Mouse (Mus musculus): ENCODE data around the gene Irak4. TPM values are rescaled to one million over a fixed set of nuclear protein-coding genes. Genes with fewer than 3 reads are reported as not detected.

Irak4 gene
- polyA plus RNA-seq, 1 experiment from 2014 or later = 5.6 TPM

DNA sequence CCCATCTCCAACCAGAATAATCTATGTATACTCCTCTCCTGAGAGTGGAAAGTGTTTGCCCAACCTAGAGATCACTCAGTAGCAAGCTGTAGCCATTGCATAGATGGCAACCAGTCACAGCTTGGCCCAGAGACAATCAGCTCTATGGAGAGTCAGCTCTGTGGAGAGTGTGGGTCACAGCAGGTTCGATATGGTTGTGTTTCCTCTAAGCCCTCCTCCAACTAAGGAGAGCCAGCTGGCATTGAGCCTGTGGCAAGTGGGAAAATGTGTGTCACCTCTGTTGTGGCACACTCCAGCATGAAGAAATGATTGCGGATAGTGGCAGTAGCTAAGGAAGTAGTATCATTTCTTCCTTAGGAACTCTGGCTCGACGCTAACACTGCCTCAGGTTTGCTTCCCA, 28.1 kb downstream of the Irak4 start:
- TF ChIP-seq EP300 (IDR thresholded peaks at IDR 0.05; ENCODE audit: low read depth) (no peak), CTCF (IDR thresholded peaks at IDR 0.05; ENCODE audit: low read depth) (no peak)
- Histone ChIP-seq H3K4me1 (ENCODE audit: insufficient read depth) (no peaks in the 10 kb centered on the region), H3K27me3 (ENCODE audit: insufficient read depth, low read length) (no peaks in the 10 kb centered on the region), H3K9ac (replicated peaks) (no peak overlapping the region), H3K27ac (ENCODE audit: low read depth) (no peak overlapping the region), H3K4me2 (ENCODE audit: low read depth, low read length) (no peak overlapping the region), H3K4me3 (ENCODE audit: low read depth, low read length) (no peak overlapping the region), H3K9me3 (ENCODE audit: low read length) (no peaks in the 10 kb centered on the region), H3K36me3 (replicated peaks; ENCODE audit: insufficient read depth, low read length) (no peaks in the 10 kb centered on the region)
- DNase-seq (no peak), ATAC-seq (no peak)
- 75% methylated on average over 4 of the region's 4 CpGs for WGBS (ENCODE audit: insufficient replicate concordance)

DNA sequence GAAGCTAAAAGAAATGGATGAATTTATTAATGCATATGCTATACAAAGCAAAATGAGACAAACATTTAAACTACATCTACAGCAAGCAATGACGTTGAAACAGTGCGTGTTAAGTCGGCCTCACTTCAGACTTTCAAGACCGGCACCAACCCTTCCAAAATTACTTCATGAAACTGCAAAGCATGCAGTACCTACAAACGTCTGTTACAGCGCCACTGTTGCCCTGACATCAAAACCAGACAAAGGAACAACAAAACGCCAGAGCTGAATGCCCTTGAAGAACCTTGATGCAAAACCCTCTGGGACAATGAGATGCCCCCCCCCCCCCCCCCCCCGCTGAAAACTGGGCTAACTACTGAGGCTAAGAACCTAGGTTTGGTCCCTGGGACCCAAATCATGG, 29.3 kb downstream of the Irak4 start:
- no peak for TF ChIP-seq CTCF (IDR thresholded peaks at IDR 0.05; ENCODE audit: low read depth)
- no peak for TF ChIP-seq EP300 (IDR thresholded peaks at IDR 0.05; ENCODE audit: low read depth)
- no peak overlapping the region for H3K4me2 ChIP-seq (ENCODE audit: low read depth, low read length)
- ATAC-seq (no peak), DNase-seq (no peak)
- 0 out of 2 replicates have a peak, but pooled peaks cover 3% of the 10 kb centered on the region for H3K36me3 ChIP-seq (replicated peaks; ENCODE audit: insufficient read depth, low read length)
- 67% methylated on average over 8 of the region's 8 CpGs for WGBS (ENCODE audit: insufficient replicate concordance)
- H3K27ac ChIP-seq (ENCODE audit: low read depth) = no peak overlapping the region
- no peak overlapping the region for H3K9ac ChIP-seq (replicated peaks)
- H3K27me3 ChIP-seq (ENCODE audit: insufficient read depth, low read length) = no peaks in the 10 kb centered on the region
- no peak overlapping the region for H3K4me3 ChIP-seq (ENCODE audit: low read depth, low read length)
- no peaks in the 10 kb centered on the region for H3K4me1 ChIP-seq (ENCODE audit: insufficient read depth)
- H3K9me3 ChIP-seq (ENCODE audit: low read length) = no peaks in the 10 kb centered on the region

DNA sequence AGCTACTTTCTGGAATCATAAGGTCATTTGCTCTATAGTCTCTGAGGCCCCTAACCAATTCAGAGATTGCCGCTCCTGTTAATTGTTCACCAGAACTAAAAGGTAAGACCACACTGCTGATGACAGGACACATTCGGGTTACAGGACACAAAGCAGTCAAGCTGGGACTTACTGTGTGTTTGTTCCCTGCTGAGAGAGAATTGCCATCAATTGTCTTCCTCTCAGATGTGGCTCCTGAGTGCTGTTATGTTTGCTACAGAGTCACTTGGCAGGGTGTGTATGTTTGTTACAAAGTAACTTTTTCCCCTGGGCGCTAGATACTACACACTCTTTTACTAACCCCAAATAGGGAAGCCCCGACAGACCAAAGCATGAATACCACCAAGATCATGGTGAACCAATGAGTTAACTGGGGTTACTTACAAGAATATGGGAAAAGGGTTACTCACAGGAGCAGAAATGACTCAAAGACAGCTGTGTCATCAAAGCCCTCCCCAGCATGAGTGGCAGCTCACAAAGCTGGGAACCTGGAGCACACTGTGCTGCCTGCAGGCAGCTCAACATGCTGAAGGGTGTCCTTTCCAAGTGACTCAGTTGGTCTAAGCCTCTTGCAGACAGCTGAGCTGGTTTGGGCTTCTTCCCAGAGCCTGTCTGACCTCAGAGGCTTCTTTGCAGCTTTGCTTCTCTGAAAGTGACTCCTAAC, 31.3 kb downstream of the Irak4 start:
- Histone ChIP-seq H3K9me3 (ENCODE audit: low read length) (no peaks in the 10 kb centered on the region), H3K27ac (ENCODE audit: low read depth) (no peak overlapping the region), H3K4me2 (ENCODE audit: low read depth, low read length) (no peak overlapping the region), H3K4me3 (ENCODE audit: low read depth, low read length) (no peak overlapping the region), H3K4me1 (ENCODE audit: insufficient read depth) (no peaks in the 10 kb centered on the region), H3K36me3 (replicated peaks; ENCODE audit: insufficient read depth, low read length) (peaks cover 7% of the 10 kb centered on the region; the same call in 1 of the 2 replicates), H3K9ac (replicated peaks) (no peak overlapping the region), H3K27me3 (ENCODE audit: insufficient read depth, low read length) (no peaks in the 10 kb centered on the region)
- 59% methylated on average over 4 of the region's 4 CpGs for WGBS (ENCODE audit: insufficient replicate concordance)
- no peak for ATAC-seq
- DNase-seq = no peak
- TF ChIP-seq CTCF (IDR thresholded peaks at IDR 0.05; ENCODE audit: low read depth) (no peak), EP300 (IDR thresholded peaks at IDR 0.05; ENCODE audit: low read depth) (no peak)

DNA sequence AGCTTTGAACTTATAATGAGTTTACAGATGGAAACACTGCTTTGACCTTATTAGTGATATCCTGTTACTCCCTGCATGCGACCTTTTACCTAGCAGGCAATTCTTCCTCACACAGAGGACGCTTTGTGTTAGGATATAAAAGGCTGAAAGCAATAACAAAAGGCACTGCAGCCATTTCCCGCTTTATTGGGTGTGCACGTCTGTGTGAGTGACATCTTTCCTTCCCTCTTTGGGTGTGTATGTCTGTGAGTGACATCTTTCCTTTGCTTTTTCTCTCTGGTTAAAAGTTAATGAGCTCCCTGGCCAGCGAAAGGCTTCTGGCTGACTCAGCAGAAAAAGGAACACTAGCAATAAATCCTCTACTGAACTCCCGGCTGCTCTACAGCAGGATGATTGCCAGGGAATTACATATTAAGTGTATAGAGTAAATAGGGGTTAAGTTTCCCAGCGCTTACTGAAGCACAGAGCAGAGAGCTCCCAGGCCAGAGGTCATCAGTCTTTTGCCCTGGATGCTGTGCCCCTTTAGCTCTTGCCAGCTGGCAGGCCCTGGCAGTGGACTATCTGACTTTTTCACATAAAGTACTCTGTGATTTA, 38.7 kb downstream of the Irak4 start:
- H3K4me1 ChIP-seq (ENCODE audit: insufficient read depth) = no peaks in the 10 kb centered on the region
- H3K27me3 ChIP-seq (ENCODE audit: insufficient read depth, low read length) = no peaks in the 10 kb centered on the region
- peaks cover 68% of the 10 kb centered on the region for H3K36me3 ChIP-seq (replicated peaks; ENCODE audit: insufficient read depth, low read length)
- TF ChIP-seq EP300 (IDR thresholded peaks at IDR 0.05; ENCODE audit: low read depth) (no peak), CTCF (IDR thresholded peaks at IDR 0.05; ENCODE audit: low read depth) (no peak)
- ATAC-seq (peak; percentile 27; the same call in 1 of the 2 replicates), DNase-seq (no peak)
- no peak overlapping the region for H3K9ac ChIP-seq (replicated peaks)
- no peak overlapping the region for H3K4me3 ChIP-seq (ENCODE audit: low read depth, low read length)
- no peak overlapping the region for H3K27ac ChIP-seq (ENCODE audit: low read depth)
- no peak overlapping the region for H3K4me2 ChIP-seq (ENCODE audit: low read depth, low read length)
- no peaks in the 10 kb centered on the region for H3K9me3 ChIP-seq (ENCODE audit: low read length)
- WGBS (ENCODE audit: insufficient replicate concordance) = 76% methylated on average over 7 of the region's 7 CpGs

DNA sequence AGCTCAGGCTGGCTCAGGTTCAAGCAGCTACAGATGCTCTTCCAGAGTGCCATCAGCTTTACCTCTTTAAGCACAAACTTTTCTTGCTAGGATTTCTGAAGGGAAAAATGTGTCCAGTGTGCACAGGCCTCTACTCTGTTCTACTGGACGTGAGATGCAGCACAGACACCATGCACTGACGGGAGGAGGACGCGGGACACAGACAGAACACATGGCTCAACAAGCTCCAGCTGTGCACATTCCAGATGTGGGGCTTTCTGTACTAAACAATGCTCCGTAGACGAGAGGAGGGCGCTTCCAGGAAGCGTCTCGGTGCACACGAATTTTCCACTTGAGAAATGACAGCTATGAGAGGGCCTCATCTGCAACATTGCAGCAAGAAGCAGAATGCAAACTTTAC, 39.7 kb downstream of the Irak4 start:
- Histone ChIP-seq H3K36me3 (replicated peaks; ENCODE audit: insufficient read depth, low read length) (peaks cover 65% of the 10 kb centered on the region), H3K4me1 (ENCODE audit: insufficient read depth) (peaks cover 4% of the 10 kb centered on the region; the same call in 1 of the 2 replicates), H3K4me3 (ENCODE audit: low read depth, low read length) (no peak overlapping the region), H3K9ac (replicated peaks) (no peak overlapping the region), H3K27ac (ENCODE audit: low read depth) (no peak overlapping the region), H3K9me3 (ENCODE audit: low read length) (no peaks in the 10 kb centered on the region), H3K4me2 (ENCODE audit: low read depth, low read length) (no peak overlapping the region), H3K27me3 (ENCODE audit: insufficient read depth, low read length) (no peaks in the 10 kb centered on the region)
- DNase-seq (no peak), ATAC-seq (no peak)
- WGBS (ENCODE audit: insufficient replicate concordance) = 92% methylated on average over 10 of the region's 10 CpGs
- no peak for TF ChIP-seq EP300 (IDR thresholded peaks at IDR 0.05; ENCODE audit: low read depth)
- no peak for TF ChIP-seq CTCF (IDR thresholded peaks at IDR 0.05; ENCODE audit: low read depth)

DNA sequence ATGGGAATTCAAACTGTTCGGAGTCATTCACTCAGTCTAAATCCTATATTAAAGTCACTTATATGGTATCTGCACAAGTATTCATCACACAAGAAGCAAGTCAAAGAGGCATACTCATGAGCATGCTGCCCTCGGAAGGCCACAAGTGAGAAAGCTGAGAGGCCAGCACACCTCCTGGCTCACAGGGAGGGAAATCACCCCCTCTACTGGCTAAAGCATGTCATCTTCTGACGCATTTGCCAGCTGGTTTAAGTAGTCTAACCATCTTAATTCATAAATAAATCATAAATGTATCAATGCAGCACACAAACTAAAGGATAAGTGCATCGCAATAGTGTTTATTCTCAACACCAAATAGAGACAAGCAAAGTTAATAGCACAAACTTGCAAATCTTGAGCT, 41.3 kb downstream of the Irak4 start:
- no peak for TF ChIP-seq EP300 (IDR thresholded peaks at IDR 0.05; ENCODE audit: low read depth)
- peak; percentile 43 for TF ChIP-seq CTCF (IDR thresholded peaks at IDR 0.05; ENCODE audit: low read depth)
- ATAC-seq = no peak
- Histone ChIP-seq H3K4me3 (ENCODE audit: low read depth, low read length) (no peak overlapping the region), H3K27me3 (ENCODE audit: insufficient read depth, low read length) (no peaks in the 10 kb centered on the region), H3K27ac (ENCODE audit: low read depth) (no peak overlapping the region), H3K9me3 (ENCODE audit: low read length) (no peaks in the 10 kb centered on the region), H3K4me1 (ENCODE audit: insufficient read depth) (peaks cover 5% of the 10 kb centered on the region; the same call in 1 of the 2 replicates), H3K9ac (replicated peaks) (no peak overlapping the region), H3K4me2 (ENCODE audit: low read depth, low read length) (no peak overlapping the region), H3K36me3 (replicated peaks; ENCODE audit: insufficient read depth, low read length) (peaks cover 60% of the 10 kb centered on the region)
- WGBS (ENCODE audit: insufficient replicate concordance) = 85% methylated on average over 4 of the region's 4 CpGs
- DNase-seq = no peak
